Mouse (Mus musculus): Measurements from ENCODE around the gene Dnajb8. TPM values are rescaled to one million over a fixed set of nuclear protein-coding genes. Genes with fewer than 3 reads are reported as not detected.
A peak's percentile ranks its signal among the peaks of the same experiment; 100 is the strongest.

Gene Dnajb8
- total RNA-seq, 2 experiments from 2014 or later: not detected

DNA sequence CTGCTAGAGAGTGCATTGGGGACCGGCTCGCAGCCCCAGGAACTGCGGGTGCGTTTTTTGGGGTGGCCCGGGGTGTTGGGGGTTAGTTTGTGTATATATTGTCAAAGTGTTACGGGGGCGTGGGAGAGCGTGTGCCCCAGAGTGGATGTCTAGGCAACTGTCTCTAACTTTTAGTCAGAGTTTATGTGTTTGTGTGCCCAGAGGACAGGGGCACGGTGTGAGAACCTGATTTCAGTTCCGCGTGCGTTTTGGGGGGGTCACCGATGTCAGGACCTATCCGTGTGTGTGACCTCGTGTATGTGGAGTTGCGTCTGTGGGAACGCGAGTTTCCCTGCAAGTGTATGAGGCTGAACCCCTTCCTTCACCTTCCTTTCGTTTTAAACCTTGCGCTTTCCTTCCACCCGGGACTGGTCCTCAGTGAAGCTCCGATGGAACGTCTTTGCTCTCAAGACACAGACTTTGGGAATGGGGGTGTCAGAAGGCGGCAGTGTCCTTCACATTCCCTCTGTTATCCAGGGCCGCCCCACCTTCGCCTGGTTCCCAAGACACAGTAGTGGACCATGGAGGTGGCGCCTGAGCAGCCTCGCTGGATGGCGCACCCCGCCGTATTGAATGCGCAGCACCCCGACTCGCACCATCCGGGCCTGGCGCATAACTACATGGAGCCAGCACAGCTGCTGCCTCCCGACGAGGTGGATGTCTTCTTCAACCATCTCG is 22.9 kb upstream of the Dnajb8 start:
- intact Hi-C loops (cut with DNase I): no loop called here
- no peak for DNase-seq

DNA sequence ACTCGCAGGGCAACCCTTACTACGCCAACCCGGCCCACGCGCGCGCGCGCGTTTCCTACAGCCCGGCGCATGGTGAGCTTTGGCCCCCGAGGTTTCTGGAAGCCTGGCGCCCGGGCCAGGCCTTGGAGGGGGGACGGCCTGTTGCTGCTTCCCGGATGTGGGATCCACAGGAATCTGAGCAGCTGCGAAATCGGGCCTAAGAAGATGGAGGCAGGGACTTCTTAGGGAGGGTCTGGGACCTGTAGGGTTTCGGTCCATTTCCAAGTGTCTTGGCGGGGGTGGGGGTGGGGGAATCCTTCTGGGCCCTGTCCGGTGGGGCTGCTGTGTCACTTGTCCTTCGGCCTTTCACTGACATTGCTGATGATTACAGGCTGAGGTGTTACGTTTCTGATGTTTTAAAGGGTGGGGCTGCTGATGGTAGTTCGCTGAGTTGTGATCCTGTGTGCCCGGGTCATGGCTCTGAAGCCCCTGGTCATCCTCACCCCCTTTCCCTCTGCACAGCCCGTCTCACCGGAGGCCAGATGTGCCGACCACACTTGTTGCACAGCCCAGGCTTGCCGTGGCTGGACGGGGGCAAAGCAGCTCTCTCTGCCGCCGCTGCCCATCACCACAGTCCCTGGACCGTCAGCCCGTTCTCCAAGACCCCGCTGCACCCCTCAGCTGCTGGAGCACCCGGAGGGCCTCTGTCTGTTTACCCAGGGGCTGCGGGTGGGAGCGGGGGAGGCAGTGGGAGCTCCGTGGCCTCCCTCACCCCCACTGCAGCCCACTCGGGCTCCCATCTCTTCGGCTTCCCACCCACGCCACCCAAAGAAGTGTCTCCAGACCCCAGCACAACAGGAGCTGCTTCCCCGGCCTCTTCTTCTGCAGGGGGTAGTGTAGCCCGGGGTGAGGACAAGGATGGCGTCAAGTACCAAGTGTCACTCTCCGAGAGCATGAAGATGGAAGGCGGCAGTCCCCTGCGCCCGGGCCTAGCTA is 22.1 kb upstream of the Dnajb8 start:
- DNase-seq: no peak
- intact Hi-C loops (cut with DNase I): no loop called here

DNA sequence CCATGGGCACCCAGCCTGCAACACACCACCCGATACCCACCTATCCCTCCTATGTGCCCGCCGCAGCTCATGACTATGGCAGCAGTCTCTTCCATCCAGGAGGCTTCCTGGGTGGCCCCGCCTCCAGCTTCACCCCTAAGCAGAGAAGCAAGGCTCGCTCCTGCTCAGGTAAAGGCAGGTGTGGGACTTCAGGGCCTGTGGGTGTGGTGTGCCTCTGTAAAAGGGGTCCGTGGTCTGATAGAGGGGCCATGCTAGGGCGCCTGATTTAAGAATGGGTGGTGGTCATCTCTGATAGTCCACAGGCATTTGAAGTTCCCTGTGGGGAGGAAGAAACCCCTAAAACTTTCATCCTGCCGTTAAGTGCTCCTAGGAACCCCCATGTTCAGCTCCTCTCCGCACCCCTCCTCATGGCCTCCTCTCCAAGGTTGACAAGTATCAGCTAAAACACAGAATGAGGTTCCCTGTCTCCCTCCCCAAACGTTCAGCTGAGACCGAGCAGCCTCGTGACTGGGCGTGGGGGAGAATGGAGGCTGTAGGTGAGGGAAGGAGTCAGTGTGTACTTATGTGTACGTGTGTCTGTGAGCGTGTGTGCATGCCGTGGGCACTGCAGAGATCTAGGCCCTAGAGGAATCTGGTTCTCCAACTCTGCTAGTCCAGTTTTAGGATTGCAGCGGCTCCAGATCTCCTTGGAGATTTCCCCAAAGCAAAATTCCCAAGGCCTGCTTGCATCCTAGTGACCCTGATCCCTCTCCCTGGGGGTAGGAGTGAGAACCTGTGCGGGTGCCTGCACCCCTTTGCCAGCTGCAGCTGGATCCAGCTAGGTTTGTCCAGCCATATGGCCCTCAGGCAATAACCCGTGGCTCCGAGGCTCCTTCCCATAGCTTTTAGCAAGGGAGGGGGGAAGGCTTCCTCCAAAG is 21.1 kb upstream of the Dnajb8 start:
- intact Hi-C loops (cut with DNase I): no loop called here
- DNase-seq: no peak

DNA sequence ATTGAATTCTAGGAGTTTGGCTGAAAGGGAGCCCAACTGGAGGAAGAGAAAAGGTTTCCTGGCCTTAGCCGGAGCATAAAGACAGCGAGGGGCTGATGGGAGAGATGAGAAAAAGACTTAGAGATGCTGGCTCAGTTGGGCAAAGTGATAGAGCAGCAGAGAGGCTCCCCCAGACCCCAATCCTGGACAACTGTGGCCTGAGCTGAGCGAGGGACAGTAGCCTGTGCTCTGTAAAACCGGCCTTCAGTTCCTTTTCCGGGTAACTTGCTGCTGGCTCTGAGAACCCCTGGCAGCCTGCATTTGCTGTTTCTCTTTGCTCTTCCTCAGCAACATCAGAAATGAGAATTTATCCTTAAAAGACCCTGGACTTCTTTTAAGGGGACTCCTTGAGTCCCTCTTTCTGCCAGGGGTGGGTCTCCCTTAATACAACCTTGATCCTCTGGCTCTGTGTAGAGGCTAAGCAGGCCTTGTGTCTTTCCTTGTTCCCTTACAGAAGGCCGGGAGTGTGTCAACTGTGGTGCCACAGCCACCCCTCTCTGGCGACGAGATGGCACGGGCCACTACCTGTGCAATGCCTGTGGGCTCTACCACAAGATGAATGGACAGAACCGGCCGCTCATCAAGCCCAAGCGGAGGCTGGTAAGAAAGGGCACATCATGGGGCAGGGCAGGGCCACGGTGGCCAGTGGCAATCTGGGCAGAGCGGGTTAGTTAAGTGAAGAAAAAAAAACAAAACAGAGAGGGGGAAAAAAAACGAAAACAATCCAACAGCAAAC is 20.0 kb upstream of the Dnajb8 start:
- intact Hi-C loops (cut with DNase I): no loop called here
- DNase-seq: no peak

DNA sequence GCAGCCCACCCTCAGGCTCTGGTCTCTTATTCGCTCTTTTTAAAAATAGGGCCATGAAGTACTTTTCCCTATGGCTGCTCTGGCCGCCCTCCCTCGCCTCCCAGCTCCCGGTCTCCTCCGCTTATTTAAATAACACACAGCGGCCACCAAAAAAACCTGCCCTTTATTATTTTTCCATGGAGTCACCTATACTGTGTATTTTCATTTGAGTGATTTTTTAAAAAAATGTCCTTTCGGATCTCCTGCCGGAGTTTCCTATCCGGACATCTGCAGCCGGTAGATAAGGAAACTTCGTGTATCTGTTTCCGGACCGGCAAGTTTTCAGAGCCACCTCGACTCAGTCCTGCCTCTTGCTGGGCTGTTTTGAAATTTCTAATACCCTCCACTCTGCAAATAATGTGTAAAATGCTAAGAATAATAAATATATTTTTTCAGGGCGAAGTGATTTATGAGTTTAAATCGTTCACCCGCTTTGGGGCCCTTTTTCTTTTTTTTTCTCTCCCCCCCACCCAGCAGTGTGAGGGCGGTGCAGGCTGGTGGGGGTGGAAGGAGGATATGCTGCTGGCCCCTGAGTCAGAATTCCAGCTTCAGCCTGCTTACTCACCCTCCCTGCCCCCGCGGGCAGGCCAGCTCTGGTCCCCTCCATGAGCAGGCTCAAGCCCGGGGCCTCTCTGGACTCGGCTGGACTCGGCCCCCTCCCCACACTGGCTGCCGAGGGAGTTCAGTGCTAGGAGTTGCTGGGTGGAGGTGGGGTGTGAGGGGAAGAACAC is 19.0 kb upstream of the Dnajb8 start:
- intact Hi-C loops (cut with DNase I): no loop called here

DNA sequence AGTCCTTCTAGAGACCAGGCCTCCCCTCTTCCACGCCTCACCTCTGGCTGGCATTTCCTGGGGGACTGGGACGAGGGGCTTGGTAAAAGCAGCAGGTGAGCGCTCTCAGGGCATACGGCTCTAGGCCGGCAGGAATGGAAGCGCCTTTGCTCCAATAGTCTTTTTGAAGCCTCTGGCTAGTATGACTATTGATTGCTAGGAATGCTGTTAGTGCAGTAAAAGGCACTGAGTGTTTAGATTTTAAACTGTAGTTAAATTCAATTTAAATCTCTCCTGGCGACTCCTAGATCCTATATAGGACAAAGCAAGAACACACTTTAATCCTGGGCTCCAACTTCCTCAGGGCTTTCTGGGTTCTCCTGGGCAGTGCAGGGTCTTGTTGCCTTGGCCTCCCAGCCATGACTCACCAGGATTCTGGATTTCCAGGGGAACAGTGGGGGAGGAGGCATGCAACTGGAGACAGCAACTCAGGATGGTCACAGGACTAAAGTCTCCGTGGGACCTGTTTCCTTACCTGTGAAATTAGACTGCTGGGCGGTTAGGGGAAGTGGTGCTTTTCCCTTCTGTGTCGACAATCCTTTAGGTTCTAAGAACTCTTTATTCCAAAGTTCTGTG is 18.2 kb upstream of the Dnajb8 start:
- no peak for DNase-seq
- intact Hi-C loops (cut with DNase I): no loop called here

More for the DNA sequence above, 19.0 kb upstream of the Dnajb8 start:
- peak in 1 of 2 experiments; percentile 11 for DNase-seq

DNA sequence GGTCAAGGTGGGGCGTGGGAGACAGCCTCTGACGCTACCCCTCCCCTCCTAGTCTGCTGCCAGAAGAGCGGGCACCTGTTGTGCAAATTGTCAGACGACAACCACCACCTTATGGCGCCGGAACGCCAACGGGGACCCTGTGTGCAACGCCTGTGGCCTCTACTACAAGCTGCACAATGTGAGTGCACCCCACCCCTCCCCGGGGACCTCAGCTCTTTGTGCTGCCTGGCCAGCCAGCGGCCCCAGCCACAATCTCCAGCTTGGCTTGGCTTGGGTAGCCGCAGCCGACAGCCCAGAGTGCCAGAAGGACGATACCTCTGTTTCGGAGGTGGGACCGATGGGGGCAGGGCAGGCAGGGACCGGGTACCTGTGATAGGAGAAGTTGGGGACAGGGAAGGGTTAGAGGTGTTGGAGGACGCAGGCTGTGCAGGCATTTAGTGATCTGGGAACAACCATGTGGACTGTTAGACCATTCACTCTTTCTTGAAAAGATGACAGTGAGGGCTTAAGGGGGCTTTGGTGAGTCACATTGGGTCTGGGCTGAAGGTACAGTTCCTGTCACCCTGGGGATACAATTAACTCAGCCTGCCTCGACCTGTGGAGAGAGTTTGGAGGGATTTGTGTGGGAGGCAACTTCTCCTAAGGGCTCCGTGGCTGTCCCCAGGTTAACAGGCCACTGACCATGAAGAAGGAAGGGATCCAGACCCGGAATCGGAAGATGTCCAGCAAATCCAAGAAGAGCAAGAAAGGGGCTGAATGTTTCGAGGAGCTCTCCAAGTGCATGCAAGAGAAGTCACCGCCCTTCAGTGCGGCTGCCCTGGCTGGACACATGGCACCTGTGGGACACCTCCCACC is 17.3 kb upstream of the Dnajb8 start:
- intact Hi-C loops (cut with DNase I): no loop called here
- DNase-seq: peak; percentile 39 to 41

DNA sequence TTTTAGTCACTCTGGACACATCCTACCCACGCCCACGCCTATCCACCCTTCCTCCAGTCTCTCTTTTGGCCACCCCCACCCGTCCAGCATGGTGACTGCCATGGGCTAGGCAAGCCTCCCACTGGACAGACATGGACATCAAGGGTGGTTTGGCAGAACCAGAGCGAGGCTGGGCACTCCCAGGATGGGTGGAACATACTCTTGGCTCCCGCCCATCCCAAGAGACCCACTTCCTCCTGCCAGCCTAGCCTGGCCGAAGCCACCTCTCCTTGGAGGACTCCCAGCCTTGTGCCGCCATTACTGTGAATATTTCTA is 16.7 kb upstream of the Dnajb8 start:
- DNase-seq: no peak
- intact Hi-C loops (cut with DNase I): no loop called here

DNA sequence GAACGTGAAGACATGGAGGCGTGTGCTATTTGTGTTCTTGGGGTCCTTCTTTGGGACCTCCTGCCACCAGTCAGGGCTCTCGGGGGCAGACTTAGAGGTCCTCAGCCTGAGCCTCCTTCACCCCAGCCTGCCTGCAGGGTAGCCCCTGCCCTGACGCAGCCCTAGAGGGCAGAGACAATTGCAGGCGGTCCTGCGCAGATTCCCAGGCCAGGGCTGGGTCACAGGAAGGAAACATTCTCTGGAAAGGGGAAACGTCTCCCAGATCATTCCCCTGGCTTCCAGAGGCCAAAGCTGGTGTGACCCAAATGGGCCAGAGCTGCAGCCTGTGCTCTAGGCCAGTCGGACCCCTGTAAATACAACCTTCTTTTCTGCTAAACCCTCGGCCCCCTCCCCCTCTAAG is 16.1 kb upstream of the Dnajb8 start:
- DNase-seq: no peak
- intact Hi-C loops (cut with DNase I): no loop called here

DNA sequence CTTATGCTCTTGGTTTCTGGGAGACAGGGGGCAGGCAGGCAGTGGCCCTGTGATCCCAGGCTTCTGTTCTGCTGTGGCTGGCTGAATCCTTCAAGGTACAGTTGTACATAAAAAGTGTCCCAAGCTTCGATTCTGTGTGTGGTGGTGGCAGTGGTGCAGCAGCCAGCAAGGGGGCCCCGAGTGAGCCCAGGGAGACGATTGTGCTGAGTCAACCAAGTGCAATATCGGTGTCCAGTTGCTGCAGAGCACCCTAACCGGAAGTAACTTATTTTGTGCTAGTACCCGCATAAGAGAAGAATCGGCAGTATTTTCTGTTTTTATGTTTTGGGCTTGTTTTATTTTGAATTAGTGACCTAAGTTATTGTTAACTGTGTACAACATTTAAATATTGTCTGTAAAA is 15.5 kb upstream of the Dnajb8 start:
- DNase-seq: no peak
- intact Hi-C loops (cut with DNase I): no loop called here

DNA sequence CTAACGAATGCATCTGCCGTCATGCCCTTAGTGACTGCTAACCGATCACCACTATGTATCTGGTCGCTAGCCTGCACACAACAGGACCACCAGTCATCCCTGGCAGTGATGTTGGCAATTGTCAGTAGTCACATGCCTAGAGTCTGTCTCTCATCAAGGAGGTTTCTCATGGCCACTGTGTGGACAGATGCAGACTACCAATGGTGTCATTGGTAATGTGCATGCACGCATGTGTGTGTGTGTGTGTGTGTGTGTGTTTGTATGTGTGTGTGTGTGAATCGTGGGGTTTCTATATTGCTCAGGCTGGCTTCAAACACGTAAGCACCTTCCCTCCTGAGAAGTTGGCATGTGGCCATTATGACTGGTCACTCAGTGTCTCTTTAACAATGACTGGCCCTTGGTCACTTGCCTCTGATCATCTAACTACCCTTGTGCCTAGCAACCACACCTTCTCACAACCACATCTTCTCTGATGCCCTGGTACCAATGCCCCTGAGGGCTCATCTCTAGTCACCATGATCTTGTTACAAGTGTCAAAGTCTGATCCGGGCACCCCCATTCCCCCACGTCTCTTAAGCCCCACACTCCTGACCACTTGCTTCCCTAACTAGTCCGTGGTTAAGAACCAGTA is 14.6 kb upstream of the Dnajb8 start:
- intact Hi-C loops (cut with DNase I): no loop called here
- DNase-seq: no peak

DNA sequence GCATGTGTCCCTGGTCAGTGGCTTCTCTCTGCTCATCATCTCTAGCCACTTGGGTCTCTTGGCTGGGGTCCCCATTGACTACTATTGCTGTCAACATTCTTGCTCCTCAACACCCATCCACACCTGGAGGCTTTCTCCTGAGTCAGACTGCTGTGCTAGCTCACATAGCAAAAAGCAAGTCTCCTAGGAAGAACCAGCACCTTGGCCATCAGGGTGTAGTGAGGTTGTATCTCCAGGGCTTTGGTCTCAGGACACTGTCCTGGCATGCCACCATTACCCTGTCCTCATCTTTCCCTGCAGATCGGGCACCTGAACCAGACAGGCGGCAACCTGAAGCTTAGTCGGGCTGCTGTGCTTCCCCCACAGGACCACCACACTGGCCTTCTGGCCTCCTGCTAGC is 13.7 kb upstream of the Dnajb8 start:
- no peak for DNase-seq
- intact Hi-C loops (cut with DNase I): no loop called here

DNA sequence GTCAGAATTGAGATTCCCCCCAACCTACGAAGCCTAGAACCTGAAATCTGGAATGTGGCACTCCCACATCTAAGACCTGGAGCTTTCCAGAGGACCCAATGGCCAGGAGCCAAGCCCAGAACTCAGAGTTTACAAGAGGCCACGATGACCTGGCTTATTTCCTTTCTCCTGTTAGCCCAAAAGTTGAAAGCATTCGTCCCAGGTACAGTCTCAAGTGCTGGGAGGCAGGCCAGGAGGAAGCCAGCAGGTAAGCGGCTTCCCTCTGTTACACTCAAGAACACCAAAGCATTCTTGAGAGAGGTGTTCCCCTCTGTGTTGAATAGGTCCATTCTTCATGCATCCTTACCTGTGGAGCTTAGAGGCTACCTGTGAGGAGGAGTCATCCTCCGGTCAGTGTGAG is 12.6 kb upstream of the Dnajb8 start:
- DNase-seq: no peak

DNA sequence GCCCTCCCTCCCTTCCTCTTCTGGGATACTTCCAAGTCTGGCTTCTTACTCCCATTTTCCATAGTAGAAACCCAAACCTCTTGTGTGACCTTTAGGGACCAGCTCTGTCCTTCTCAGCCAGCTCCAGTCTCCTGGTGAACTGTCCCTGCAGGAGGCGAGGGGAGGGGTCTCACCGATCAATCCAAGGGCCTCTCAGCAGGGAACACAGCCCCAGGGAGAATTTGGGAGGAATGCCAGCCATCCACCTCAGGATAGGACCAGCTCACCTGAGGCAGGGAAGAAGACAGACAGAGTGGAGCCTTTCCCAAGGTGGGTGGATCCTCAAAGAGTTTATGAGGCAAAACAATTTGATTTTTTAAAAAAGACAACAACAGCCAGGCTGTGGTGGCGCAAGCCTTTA is 11.9 kb upstream of the Dnajb8 start:
- intact Hi-C loops (cut with DNase I): no loop called here
- DNase-seq: no peak

More for the DNA sequence above, 12.6 kb upstream of the Dnajb8 start:
- intact Hi-C loops (cut with DNase I): no loop called here

DNA sequence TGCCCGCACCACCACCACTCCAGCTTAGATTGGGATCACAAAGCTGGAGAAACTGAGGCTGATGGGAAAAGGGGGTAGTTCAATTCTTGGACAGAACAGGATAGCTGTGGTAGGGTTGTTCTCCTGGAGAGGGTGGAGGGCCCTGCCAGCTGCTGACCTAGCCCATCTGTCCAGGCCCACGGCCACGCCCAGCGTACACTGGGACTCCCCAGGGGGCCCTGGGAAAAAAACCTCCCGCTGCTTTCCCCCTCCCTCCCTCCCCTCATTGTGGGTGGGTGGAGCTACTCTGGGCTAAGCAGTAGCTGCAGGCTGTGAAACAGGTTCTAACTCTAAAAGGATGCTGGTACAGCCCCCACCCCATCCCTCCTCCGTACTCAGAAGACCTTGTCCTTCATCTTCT is 6.3 kb upstream of the Dnajb8 start:
- intact Hi-C loops (cut with DNase I): no loop called here

DNA sequence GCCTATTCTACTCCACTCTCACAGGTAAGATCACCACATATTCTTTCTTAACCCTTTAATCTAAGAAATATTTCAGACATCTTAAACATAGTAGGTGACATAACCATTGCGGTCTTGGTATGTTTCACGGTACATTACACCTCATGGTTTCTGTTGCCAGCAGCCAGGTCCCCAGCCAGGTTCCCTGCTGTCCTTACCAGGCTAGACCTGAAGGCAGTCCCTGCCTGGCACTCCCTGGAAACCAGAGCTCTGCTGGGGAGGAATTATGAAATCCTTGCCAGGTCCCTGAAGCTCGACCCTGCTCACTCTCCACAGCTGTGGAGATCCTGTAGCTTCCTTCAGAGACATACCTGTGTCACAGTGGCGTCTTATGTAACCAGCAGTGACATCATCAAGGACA is 5.9 kb upstream of the Dnajb8 start:
- intact Hi-C loops (cut with DNase I): no loop called here
- no peak for DNase-seq

More for the DNA sequence above, 6.3 kb upstream of the Dnajb8 start:
- no peak for DNase-seq

DNA sequence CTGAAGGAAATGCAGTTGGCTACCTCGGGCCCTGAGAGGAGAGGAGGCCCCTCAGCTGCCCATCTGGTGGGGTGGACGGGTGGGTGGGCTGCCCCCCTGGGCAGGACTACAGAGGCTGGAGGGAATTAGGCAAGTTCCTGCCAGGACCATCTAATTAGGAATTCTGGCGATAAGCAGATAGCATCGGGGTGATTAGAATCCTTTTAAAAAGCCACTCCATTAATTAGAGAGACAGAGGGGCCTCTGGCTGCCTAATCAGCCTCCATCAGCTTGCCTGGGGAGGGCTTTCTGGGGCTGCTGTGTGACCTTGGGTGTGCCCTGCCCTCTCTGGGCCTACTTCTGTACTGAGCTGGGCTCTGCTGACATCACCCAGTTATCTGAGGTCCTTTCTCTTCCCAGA is 3.0 kb upstream of the Dnajb8 start:
- intact Hi-C loops (cut with DNase I): no loop called here
- DNase-seq: no peak
